Mouse (Mus musculus) heart, embryonic 15.5 days (tissue): ENCODE data around the gene Rflna. TPM values are rescaled to one million over a fixed set of nuclear protein-coding genes. Genes with fewer than 3 reads are reported as not detected.
A peak's percentile ranks its signal among the peaks of the same experiment; 100 is the strongest.

Source experiments
- ATAC-seq: fragments of 200-750 bp; cut with Nextera tagmentation; replicated peaks from 2 replicates; pipeline ENCODE4 v1.8.0; 2017; ENCODE audit warnings: low read depth, moderate TSS enrichment; ENCODE audit not compliant: insufficient number of reproducible peaks, insufficient read depth, low FRiP score
- H3K27ac ChIP-seq: fragments of 300-500 bp; sonication (generic); 2 replicates; pipeline ENCODE4 v1.5.1; 2015; ENCODE audit warnings: mild to moderate bottlenecking, inconsistent platforms
- H3K27me3 ChIP-seq: fragments of 300-500 bp; sonication (generic); 2 replicates; pipeline ENCODE4 v1.6.1; 2015; ENCODE audit warnings: inconsistent platforms
- H3K36me3 ChIP-seq: fragments of 300-500 bp; sonication (generic); 2 replicates; pipeline ENCODE4 v1.6.1; 2015; ENCODE audit warnings: mild to moderate bottlenecking, inconsistent platforms
- H3K4me1 ChIP-seq: fragments of 300-500 bp; sonication (generic); replicated peaks from 2 replicates; pipeline ENCODE4 v1.6.1; 2015; ENCODE audit warnings: inconsistent platforms
- H3K4me2 ChIP-seq: fragments of 300-500 bp; sonication (generic); 2 replicates; pipeline ENCODE4 v1.6.1; 2015; ENCODE audit warnings: inconsistent platforms, mild to moderate bottlenecking, moderate library complexity
- H3K4me3 ChIP-seq: fragments of 300-500 bp; sonication (generic); 2 replicates; pipeline ENCODE4 v1.5.1; 2015; ENCODE audit warnings: mild to moderate bottlenecking, inconsistent platforms
- H3K9ac ChIP-seq: fragments of 300-500 bp; sonication (generic); 2 replicates; pipeline ENCODE4 v1.6.1; 2015; ENCODE audit warnings: mild to moderate bottlenecking, inconsistent platforms
- H3K9me3 ChIP-seq: fragments of 300-500 bp; sonication (generic); replicated peaks from 2 replicates; pipeline ENCODE4 v1.6.1; 2016; ENCODE audit warnings: inconsistent platforms
- WGBS: fragments of 180-500 bp; shearing (Covaris S2); methylation state at CpG from one replicate; pipeline ENCODE4 v1.1.7; 2015; ENCODE audit warnings: mixed read lengths; 5-methylcytosine and 5-hydroxymethylcytosine counted together
- polyA plus RNA-seq: library from polyadenylated mRNA; unstranded; fragments of >200 nt; fragmentation: Nextera tagmentation; extraction: Ambion mirVana; gene quantifications from 2 replicates; pipeline ENCODE4 v1.2.1, GENCODE M21; 2015

Rflna gene
- polyA plus RNA-seq, 1 experiment from 2014 or later = 1.3 TPM

DNA sequence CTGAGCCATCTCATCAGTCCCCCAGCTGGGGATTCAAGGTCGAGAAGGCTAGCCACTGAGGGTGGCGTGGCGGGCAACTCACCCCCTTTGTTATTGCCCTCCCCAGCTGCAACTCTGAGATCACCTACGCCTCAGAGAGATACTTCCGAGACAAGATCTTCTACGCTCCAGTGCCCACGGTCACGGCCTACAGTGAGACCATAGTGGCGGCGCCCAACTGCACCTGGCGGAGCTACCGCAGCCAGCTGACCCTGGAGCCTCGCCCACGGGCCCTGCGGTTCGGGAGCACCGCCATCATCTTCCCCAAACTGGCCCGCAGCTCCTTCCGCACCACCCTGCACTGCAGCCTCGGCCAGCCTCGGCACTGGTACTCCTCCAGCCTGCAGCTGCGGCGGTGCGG, 8.1 kb downstream of the Rflna start:
- Histone ChIP-seq H3K9ac (no peak overlapping the region), H3K27ac (no peak overlapping the region), H3K27me3 (no peaks in the 10 kb centered on the region), H3K4me2 (no peak overlapping the region), H3K36me3 (peaks cover 17% of the 10 kb centered on the region; the same call in 1 of the 2 replicates), H3K9me3 (no peaks in the 10 kb centered on the region), H3K4me3 (no peak overlapping the region), H3K4me1 (peaks cover 22% of the 10 kb centered on the region)
- WGBS = 89% methylated on average over 24 of the region's 24 CpGs
- no peak for ATAC-seq

GRCm38 (mm10) chr5:125011628-125012027, 8.6 kb downstream of the Rflna start:
- H3K4me3 ChIP-seq = no peak overlapping the region
- no peak overlapping the region for H3K27ac ChIP-seq
- no peak overlapping the region for H3K9ac ChIP-seq
- H3K27me3 ChIP-seq = no peaks in the 10 kb centered on the region
- H3K36me3 ChIP-seq = peaks cover 22% of the 10 kb centered on the region
- H3K4me1 ChIP-seq = peaks cover 18% of the 10 kb centered on the region
- H3K9me3 ChIP-seq = no peaks in the 10 kb centered on the region
- no peak for ATAC-seq
- H3K4me2 ChIP-seq = no peak overlapping the region
- WGBS = 85% methylated on average over 8 of the region's 8 CpGs

GRCm38 (mm10) chr5:125014497-125014896, 11.5 kb downstream of the Rflna start:
- H3K27me3 ChIP-seq = no peaks in the 10 kb centered on the region
- 58% methylated on average over 7 of the region's 7 CpGs for WGBS
- H3K4me1 ChIP-seq = peaks cover 2% of the 10 kb centered on the region; the same call in 1 of the 2 replicates
- no peak overlapping the region for H3K4me2 ChIP-seq
- ATAC-seq = no peak
- H3K9ac ChIP-seq = no peak overlapping the region
- no peak overlapping the region for H3K4me3 ChIP-seq
- no peaks in the 10 kb centered on the region for H3K9me3 ChIP-seq
- no peak overlapping the region for H3K27ac ChIP-seq
- H3K36me3 ChIP-seq = peaks cover 47% of the 10 kb centered on the region

- Histone ChIP-seq H3K4me2 (no peak overlapping the region), H3K4me1 (peaks cover 3% of the 10 kb centered on the region; the same call in 1 of the 2 replicates), H3K4me3 (no peak overlapping the region), H3K36me3 (peaks cover 50% of the 10 kb centered on the region), H3K27ac (no peak overlapping the region), H3K27me3 (no peaks in the 10 kb centered on the region), H3K9ac (no peak overlapping the region), H3K9me3 (no peaks in the 10 kb centered on the region)
- no peak for ATAC-seq
- 88% methylated on average over 3 of the region's 3 CpGs for WGBS
Measured at GRCm38 (mm10) chr5:125015066-125015465, 12.0 kb downstream of the Rflna start.

DNA sequence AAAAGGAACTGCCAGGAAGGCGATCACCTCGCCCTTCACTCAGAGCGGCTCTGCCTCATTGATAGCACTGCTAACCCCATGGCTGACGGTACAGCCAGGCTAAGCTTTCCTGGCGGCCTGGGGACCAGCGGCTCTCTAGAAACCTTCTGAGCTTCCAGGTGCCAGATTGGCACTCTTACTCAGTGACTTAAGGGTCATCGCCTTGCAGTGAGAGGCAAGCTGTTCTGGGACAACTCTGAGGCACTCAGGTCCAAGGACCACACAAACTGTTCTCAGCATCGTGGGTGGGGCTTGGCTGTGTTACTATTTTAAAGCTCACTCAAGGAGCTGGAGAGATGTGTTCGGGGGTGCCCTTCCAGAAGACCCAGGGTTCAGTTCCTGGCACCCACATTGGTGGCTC, 12.6 kb downstream of the Rflna start:
- Histone ChIP-seq H3K9ac (no peak overlapping the region), H3K27me3 (no peaks in the 10 kb centered on the region), H3K36me3 (peaks cover 50% of the 10 kb centered on the region), H3K27ac (no peak overlapping the region), H3K4me1 (peaks cover 7% of the 10 kb centered on the region; the same call in 1 of the 2 replicates), H3K4me2 (no peak overlapping the region), H3K9me3 (no peaks in the 10 kb centered on the region), H3K4me3 (no peak overlapping the region)
- 73% methylated on average over 9 of the region's 9 CpGs for WGBS
- no peak for ATAC-seq

DNA sequence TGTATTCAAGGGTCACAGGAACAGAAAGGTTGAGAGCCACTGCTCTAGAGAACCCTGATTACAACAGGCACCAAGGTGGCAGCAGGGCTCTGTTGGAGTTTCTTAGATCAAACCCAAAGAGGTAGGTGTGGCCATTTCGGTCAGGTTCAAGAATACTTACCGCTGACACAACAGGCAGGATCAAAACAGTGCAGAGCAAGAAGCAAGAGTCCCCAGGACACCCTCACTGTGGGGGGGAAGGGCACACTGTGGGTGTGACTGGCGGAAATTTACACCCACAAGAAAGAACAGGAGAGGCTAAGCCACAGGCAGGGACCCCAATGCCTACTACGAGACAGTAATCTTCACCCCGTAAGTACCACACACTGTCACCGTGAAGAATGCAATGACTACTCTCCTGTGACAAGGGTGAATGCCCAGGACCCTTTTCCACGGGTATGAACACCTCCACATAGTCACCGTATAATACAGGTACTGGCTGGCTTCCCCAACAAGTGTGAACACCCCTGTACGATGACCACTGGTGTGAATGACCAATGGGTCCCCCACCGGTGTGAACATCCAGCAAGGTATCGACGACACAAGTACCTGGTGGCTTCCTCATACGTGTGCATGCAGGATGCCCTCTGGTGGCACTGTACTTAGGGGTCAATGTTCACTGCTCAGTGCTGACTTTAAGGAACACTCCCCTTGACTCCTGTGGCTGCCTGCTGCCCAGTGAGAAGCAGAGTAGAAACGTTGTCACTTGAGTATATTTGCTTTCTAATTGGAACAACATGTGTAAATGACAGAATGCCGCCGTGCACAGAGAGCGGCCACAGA, 13.6 kb downstream of the Rflna start:
- H3K9me3 ChIP-seq = no peaks in the 10 kb centered on the region
- 83% methylated on average over 17 of the region's 17 CpGs for WGBS
- peaks cover 50% of the 10 kb centered on the region for H3K36me3 ChIP-seq
- no peak overlapping the region for H3K9ac ChIP-seq
- H3K4me2 ChIP-seq = no peak overlapping the region
- H3K27ac ChIP-seq = no peak overlapping the region
- no peak overlapping the region for H3K4me3 ChIP-seq
- no peak for ATAC-seq
- H3K27me3 ChIP-seq = no peaks in the 10 kb centered on the region
- peaks cover 7% of the 10 kb centered on the region; the same call in 1 of the 2 replicates for H3K4me1 ChIP-seq

DNA sequence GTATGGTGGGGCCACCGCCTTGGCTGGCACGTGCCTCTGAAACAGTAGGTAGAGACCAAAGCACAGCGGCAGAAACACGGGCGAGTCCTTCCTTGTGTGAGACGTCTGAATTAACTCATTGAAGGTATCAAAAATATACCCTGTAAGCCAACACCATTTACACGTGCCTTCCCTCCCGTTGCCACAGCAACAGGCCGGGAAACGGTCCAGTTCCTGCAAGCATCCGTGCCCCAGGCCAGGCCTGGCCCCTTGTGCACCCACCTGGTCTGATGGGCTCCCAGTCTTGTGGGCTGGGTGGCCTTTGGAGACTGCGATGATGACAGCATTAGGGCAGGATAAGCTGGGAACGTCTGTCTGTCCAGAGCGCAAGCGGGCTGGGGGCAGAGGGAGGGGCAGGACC, 14.3 kb downstream of the Rflna start:
- Histone ChIP-seq H3K27ac (no peak overlapping the region), H3K36me3 (peaks cover 50% of the 10 kb centered on the region), H3K9me3 (no peaks in the 10 kb centered on the region), H3K27me3 (no peaks in the 10 kb centered on the region), H3K4me3 (no peak overlapping the region), H3K9ac (no peak overlapping the region), H3K4me2 (no peak overlapping the region), H3K4me1 (peaks cover 7% of the 10 kb centered on the region; the same call in 1 of the 2 replicates)
- WGBS = 77% methylated on average over 15 of the region's 15 CpGs
- ATAC-seq = no peak

GRCm38 (mm10) chr5:125019099-125019498, 16.1 kb downstream of the Rflna start:
- WGBS = 52% methylated on average over 5 of the region's 5 CpGs
- Histone ChIP-seq H3K9me3 (no peaks in the 10 kb centered on the region), H3K27me3 (no peaks in the 10 kb centered on the region), H3K4me2 (no peak overlapping the region), H3K4me3 (no peak overlapping the region), H3K4me1 (peaks cover 7% of the 10 kb centered on the region; the same call in 1 of the 2 replicates), H3K27ac (no peak overlapping the region), H3K9ac (no peak overlapping the region), H3K36me3 (peaks cover 62% of the 10 kb centered on the region)
- ATAC-seq = no peak

DNA sequence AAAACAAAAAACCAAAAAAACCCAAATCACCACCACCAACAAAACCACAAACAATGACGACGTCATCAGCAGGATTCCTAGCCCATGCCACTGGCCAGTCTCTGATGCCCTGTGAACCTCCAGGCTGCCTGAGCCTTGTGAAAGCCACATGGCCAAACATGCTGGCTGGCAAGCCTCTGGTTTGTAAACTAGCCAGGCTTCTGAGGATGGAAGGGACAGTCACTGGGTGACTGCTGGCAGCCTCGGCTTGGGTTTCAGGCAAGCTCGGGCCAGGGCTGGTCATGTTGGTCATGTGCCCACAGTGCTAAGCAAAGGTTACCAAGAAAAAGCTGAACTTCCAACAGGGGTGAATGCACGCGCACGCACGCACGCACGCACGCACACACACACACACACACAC, 18.3 kb downstream of the Rflna start:
- no peak for ATAC-seq

DNA sequence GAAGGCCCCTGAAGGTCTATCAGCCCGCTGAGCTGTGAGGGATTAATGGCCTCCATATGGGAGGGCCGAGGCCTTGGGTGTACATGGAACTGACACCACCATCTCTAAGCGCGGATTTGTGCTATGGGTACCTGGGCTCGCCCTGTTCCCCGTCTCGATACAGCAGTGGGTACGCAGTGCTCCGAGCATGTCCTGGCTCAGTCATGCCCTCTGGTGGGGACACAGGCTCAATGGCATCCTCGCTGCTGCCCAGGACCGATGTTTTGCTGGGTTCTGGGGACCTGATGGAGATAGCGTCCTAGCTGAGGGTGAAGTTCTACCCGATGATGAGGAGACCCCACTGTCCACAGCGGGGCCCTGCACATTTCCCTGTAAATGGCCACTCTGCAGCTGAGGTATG, 21.0 kb downstream of the Rflna start:
- H3K36me3 ChIP-seq = peaks cover 70% of the 10 kb centered on the region
- H3K9ac ChIP-seq = no peak overlapping the region
- H3K4me1 ChIP-seq = peaks cover 7% of the 10 kb centered on the region; the same call in 1 of the 2 replicates
- H3K27ac ChIP-seq = no peak overlapping the region
- ATAC-seq = no peak
- no peak overlapping the region for H3K4me3 ChIP-seq
- H3K4me2 ChIP-seq = no peak overlapping the region
- no peaks in the 10 kb centered on the region for H3K9me3 ChIP-seq
- WGBS = 85% methylated on average over 14 of the region's 14 CpGs
- H3K27me3 ChIP-seq = no peaks in the 10 kb centered on the region

More for the DNA sequence above, 18.3 kb downstream of the Rflna start:
- Histone ChIP-seq H3K27me3 (no peaks in the 10 kb centered on the region), H3K4me2 (no peak overlapping the region), H3K36me3 (peaks cover 70% of the 10 kb centered on the region), H3K27ac (no peak overlapping the region), H3K9me3 (no peaks in the 10 kb centered on the region), H3K4me1 (peaks cover 7% of the 10 kb centered on the region; the same call in 1 of the 2 replicates), H3K9ac (no peak overlapping the region), H3K4me3 (no peak overlapping the region)
- WGBS = 81% methylated on average over 11 of the region's 11 CpGs

GRCm38 (mm10) chr5:125028371-125028770, 25.4 kb downstream of the Rflna start:
- ATAC-seq = 0 out of 2 replicates have a peak, but pooled peaks have one; percentile 6
- Histone ChIP-seq H3K4me3 (no peak overlapping the region), H3K9me3 (no peaks in the 10 kb centered on the region), H3K27ac (no peak overlapping the region), H3K36me3 (peaks cover 97% of the 10 kb centered on the region), H3K9ac (no peak overlapping the region), H3K4me1 (no peaks in the 10 kb centered on the region), H3K27me3 (no peaks in the 10 kb centered on the region), H3K4me2 (no peak overlapping the region)
- 94% methylated on average over 15 of the region's 15 CpGs for WGBS

GRCm38 (mm10) chr5:125028911-125029310, 25.9 kb downstream of the Rflna start:
- no peaks in the 10 kb centered on the region for H3K9me3 ChIP-seq
- H3K4me2 ChIP-seq = no peak overlapping the region
- 98% methylated on average over 20 of the region's 20 CpGs for WGBS
- H3K4me1 ChIP-seq = no peaks in the 10 kb centered on the region
- peaks cover 97% of the 10 kb centered on the region for H3K36me3 ChIP-seq
- ATAC-seq = no peak
- no peaks in the 10 kb centered on the region for H3K27me3 ChIP-seq
- H3K4me3 ChIP-seq = no peak overlapping the region
- H3K9ac ChIP-seq = no peak overlapping the region
- no peak overlapping the region for H3K27ac ChIP-seq
